Mouse (Mus musculus) Patski (cell line): ENCODE results near the gene Tesmin. TPM values are rescaled to one million over a fixed set of nuclear protein-coding genes. Genes with fewer than 3 reads are reported as not detected.

ENCODE experiments used
- ATAC-seq: fragments of 100-300 bp; one replicate; pipeline ENCODE4 v1.8.0; 2021
- CTCF ChIA-PET: fragments of 350-600 bp; sonication (Branson Sonifier 250); formaldehyde crosslinking; loops from one replicate; lab custom pipeline; 2022; ENCODE audit warnings: inconsistent platforms; lab: Charles Lee
- POLR2A ChIA-PET: fragments of 350-600 bp; sonication (Branson Sonifier 250); formaldehyde crosslinking; loops from one replicate; lab custom pipeline; 2022; ENCODE audit warnings: antibody characterized with exemption, inconsistent platforms; lab: Charles Lee
- DNase-seq: peaks from one replicate; pipeline ENCODE4 v3.0.0-alpha.2; 2011; ENCODE audit warnings: low read depth, low spot score
- H3K27me3 ChIP-seq: fragments of 371-371 bp; one replicate; pipeline ENCODE4 v1.5.1; 2021
- CTCF ChIP-seq: fragments of 100-300 bp; IDR thresholded peaks from one replicate; pipeline ENCODE4 v1.5.1; 2021
- in situ Hi-C: fragments of 300-500 bp; cut with MboI; formaldehyde crosslinking; loops from 3 replicates; pipeline ENCODE4 v1.11.1; 2018; ENCODE audit warnings: low pct_unique_long_range_greater_than_20kb, mixed read lengths
- polyA plus RNA-seq: library from polyadenylated mRNA; unstranded; gene quantifications from one replicate; pipeline ENCODE4 v1.2.3, GENCODE M21; 2021

The Tesmin gene
- polyA plus RNA-seq, result 0.64 TPM

DNA sequence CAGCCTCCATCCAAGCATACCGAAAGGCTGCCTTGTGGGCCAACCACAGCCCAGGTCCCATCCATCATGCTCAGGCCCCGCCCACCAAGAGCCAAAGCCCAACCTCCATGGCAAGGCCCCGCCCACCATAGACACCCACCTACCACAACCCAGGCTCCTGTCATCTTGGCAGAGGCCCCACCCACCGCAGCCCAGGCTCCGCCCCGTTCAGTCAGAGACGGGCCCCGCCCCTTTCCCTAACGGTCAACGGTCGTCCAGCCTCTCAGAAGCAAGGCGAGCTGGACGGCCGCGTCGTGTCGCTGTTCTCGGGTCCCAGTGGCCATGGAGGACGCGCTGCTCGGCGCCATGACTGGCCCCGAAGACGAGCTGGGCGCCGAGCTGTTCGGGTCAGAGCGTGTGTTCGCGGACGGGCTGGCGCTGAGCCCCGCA is at the start of gene Tesmin:
Gene Tesmin (plus strand): TSS at position 229 of the 429 bp plus-strand sequence.
- POLR2A ChIA-PET, result no interaction called here
- no peak for TF ChIP-seq CTCF
- CTCF ChIA-PET, result interaction anchor here (0.8 to 5.9 kb wide), 16 partner anchors 9 to 102 kb away, joined by 3 to 43 read pairs (median 5); no protein-coding TSS in a partner anchor
- no peaks in the 10 kb centered on the region for H3K27me3 ChIP-seq
- peak; percentile 82 for ATAC-seq
- in situ Hi-C loops, result no loop called here
- DNase-seq, result peak; percentile 56

DNA sequence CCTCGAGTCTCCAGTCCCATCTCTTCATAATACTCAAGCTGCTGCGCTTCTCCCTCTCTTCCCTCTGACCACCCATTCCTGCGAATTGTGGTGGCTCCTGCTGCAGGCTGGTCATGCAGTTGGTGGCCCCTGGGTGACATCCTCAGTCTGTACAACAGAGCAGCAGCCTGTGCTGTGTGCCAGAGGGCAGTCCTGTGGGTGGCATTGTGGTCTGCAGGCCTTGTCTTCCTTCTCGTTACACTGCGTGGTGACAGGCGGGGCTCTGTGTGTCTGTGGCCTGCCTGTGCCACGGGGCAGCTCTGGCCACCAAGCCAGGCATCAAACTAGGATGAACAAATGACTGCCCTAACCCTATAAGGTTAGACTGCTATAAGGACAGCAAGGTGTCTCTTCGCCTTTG is 49.5 kb upstream of the Tesmin start:
- no peaks in the 10 kb centered on the region for H3K27me3 ChIP-seq
- TF ChIP-seq CTCF, result no peak
- ChIA-PET POLR2A (no interaction called here), CTCF (interaction anchor here (1.8 to 3.2 kb wide), 2 partner anchors 12 to 15 kb away, joined by 9 to 11 read pairs; no protein-coding TSS in a partner anchor)
- no peak for ATAC-seq
- DNase-seq, result no peak
- in situ Hi-C loops, result no loop called here

DNA sequence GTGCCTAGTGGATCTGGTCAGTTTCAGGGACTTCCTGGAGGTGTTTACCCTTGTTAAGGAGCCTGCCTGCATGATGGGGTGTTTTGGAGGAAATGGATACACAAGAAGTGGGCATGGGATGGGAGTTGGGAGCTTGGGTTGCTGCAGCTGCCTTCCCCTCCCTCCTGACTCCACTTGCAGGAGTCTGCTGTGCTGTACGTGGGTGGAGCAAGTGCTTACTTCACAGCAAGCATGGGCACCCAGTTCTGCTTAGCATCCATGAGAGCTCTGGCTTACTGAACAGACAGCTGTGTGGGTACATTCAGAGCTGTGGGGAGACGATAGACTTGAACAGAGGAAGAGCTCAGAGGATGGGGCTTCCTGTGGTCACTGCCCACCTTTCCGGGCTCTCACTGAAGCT is 47.6 kb upstream of the Tesmin start:
- ATAC-seq, result no peak
- H3K27me3 ChIP-seq, result no peaks in the 10 kb centered on the region
- DNase-seq, result no peak
- CTCF ChIA-PET, result interaction anchor here (1.8 to 3.2 kb wide), 2 partner anchors 10 to 13 kb away, joined by 9 to 11 read pairs; no protein-coding TSS in a partner anchor
- POLR2A ChIA-PET, result no interaction called here
- in situ Hi-C loops, result no loop called here
- no peak for TF ChIP-seq CTCF

DNA sequence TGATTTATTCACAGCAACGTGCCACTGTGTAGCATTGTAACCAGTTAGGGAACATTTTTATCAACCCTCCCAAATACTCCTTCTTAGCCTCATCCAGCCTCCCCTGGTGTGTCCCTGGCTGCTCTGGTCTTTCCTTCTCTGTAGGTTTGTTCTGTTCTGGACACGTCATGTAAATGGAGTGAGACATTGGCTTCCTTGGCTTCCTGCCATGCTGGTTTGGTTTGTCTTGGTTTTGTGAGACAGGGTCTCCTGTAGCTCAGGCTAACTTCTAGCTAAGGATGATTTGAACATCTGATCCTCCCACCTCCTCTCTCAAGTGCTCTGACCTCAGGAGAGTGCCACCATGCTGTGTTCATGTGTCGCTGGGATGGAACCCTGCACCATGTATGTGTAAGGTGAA is 44.7 kb upstream of the Tesmin start:
- no peaks in the 10 kb centered on the region for H3K27me3 ChIP-seq
- ATAC-seq (no peak), DNase-seq (no peak)
- CTCF ChIA-PET, result interaction anchor here (1.2 to 1.7 kb wide), 3 partner anchors 8 to 10 kb away, joined by 3 to 7 read pairs (median 5); no protein-coding TSS in a partner anchor
- in situ Hi-C loops, result no loop called here
- TF ChIP-seq CTCF, result no peak
- POLR2A ChIA-PET, result no interaction called here

DNA sequence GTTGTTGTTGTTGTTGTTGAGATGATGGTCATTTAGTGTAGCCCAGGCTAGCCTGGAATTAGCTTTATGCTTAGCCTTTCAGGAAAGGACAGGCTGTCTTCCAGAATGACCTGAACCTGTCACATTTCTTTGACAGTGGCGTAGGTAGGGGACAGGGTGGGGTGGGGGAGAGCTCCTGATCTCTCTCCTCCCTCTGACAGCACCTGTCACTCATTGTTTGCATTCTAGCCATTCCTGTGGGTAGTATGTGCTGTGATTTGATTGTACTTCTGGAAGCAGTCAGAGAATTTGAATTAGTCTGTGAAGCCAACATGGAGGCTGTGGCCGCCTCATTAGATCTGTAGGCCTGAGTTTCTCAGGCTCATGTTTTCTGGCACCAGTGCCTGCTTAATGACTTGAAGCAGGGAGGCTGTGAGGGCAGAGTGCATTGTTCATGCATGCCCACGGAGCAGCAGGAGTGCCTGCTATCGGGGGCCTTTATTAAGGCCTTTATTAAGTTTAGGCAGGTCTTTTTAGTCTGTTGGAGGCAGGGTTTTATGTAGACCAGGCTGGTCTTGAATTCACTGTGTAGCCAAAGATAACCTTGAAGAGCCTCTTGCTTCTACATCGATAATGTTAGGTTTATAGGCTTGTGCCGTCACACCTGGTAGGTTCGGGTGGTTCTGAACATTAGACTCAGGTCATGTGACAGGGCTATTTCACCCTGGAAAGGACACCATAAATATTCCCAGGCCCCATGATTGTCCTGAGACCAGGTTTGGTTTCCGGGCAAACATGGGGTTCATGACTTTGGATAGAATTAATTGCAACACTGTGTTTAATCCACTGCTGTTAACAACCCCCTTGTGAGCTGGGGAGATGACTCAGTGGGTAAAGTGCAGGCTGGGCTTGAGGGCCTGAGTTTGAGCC is 43.8 kb upstream of the Tesmin start:
- DNase-seq (peak; percentile 68), ATAC-seq (peak; percentile 77)
- in situ Hi-C loops, result no loop called here
- ChIA-PET CTCF (no interaction called here), POLR2A (no interaction called here)
- no peak for TF ChIP-seq CTCF
- H3K27me3 ChIP-seq, result no peaks in the 10 kb centered on the region

DNA sequence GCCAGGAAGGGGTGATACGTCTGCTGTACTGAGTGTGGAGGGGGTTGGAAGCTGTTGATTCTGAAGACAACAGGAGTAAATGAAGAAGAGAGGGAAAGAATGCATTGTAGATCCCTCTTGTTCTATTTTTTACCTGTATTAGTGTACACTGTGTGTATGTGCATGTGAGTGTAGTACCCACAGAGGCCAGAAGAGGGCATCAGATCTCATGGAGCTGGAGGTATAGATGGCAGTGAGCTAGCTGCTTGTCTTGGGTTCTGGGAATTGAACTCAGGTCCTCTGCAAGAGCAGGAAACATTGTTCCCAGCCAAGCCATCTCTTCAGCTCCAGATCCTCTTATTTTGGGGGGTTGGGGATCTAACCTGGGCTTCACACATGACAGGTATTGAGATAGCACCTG is 40.9 kb upstream of the Tesmin start:
- ATAC-seq (no peak), DNase-seq (no peak)
- no peaks in the 10 kb centered on the region for H3K27me3 ChIP-seq
- POLR2A ChIA-PET, result no interaction called here
- CTCF ChIA-PET, result interaction anchor here (1.2 to 2.3 kb wide), 3 partner anchors 10 to 13 kb away, joined by 3 to 6 read pairs (median 3); no protein-coding TSS in a partner anchor
- no peak for TF ChIP-seq CTCF
- in situ Hi-C loops, result no loop called here

DNA sequence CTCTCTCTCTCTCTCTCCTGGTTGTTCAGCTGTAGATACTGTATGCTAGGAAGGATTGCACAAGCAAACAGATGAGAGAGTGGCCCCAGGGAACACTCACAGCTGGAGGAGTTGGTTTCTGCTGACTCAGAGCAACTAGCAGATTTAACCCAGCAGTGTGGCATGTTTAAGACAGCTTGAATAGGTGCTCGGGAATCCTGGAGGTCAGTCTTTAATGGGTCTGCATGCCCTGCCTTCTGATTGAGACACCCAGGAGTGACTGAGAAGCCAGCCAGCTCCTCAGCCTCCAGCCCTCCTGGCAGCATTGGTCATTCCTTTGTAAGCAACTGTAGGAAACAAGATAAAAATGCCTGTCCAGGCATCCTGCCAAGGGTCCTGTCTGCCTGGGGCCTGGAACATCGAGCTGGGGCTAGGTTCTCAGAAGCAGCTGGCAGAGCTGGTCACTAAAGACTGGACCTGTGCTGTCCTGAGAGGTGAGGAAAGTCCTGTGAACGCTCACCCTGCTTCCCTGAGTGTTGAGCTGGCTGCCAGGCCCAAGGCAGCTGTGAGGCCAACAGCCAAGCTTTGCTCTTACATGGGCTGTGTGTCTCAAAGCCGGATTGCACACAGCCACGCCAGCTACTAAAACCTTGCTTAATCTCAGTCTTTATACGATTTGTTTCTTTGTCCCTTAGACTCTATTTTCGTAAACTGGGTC is 35.1 kb upstream of the Tesmin start:
- no peak for TF ChIP-seq CTCF
- peak; percentile 97 for ATAC-seq
- in situ Hi-C loops, result no loop called here
- CTCF ChIA-PET, result interaction anchor here (0.7 to 2.1 kb wide), 7 partner anchors 10 to 66 kb away, joined by 3 to 9 read pairs (median 3); no protein-coding TSS in a partner anchor
- peak; percentile 98 for DNase-seq
- POLR2A ChIA-PET, result interaction anchor here (1.4 kb wide), 1 partner anchor 28 kb away, joined by 4 read pairs; no protein-coding TSS in a partner anchor
- no peaks in the 10 kb centered on the region for H3K27me3 ChIP-seq

DNA sequence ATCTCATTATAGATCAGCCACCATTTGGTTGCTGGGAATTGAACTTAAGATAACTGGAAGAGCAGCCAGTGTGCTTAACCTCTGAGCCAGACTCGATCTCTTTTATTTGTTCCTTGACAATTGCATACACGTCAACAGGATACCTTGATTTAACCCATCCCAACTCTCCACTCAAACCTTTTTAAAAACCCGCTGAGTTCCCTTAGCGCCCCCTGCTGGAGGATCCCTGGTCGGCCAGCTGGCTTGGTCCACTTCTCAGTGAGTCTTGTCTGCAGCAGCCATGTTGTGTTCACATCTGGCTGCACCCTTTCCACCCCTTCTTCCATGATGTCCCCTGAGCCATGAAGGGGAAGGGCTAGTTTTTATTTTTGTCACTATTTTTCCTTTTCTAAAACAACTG is 33.6 kb upstream of the Tesmin start:
- no peaks in the 10 kb centered on the region for H3K27me3 ChIP-seq
- CTCF ChIA-PET, result interaction anchor here (1.1 kb wide), 1 partner anchor 17 kb away, joined by 3 read pairs; no protein-coding TSS in a partner anchor
- in situ Hi-C loops, result loop anchor here (5.0 kb wide), 1 partner anchor 63 kb away; no protein-coding TSS in a partner anchor
- POLR2A ChIA-PET, result no interaction called here
- TF ChIP-seq CTCF, result peak; percentile 64
- DNase-seq, result no peak
- no peak for ATAC-seq

DNA sequence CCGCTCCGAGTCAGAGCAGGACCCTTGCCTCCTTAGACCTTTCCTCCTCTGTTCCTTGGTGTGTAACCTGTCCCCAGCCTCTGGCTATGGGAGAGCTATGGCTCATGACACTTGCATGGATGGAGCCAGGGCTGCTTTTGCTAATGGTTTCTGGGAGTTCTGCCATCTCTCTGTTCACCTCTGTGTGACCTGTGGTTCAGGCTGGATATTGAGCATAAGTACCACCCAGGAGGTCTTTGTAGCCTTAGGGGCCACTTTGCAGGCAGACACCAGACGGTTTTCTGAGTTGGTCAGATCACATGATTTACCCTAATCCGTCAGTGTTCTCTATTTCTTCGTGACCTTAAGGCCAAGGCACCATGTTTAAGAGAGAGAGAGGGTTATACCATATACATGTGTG is 32.1 kb upstream of the Tesmin start:
- DNase-seq, result peak; percentile 86
- POLR2A ChIA-PET, result no interaction called here
- TF ChIP-seq CTCF, result no peak
- no peaks in the 10 kb centered on the region for H3K27me3 ChIP-seq
- CTCF ChIA-PET, result interaction anchor here (0.9 to 1.6 kb wide), 3 partner anchors 8 to 30 kb away, joined by 3 to 5 read pairs (median 4); no protein-coding TSS in a partner anchor
- in situ Hi-C loops, result loop anchor here (5.0 kb wide), 1 partner anchor 64 kb away; no protein-coding TSS in a partner anchor
- ATAC-seq, result peak; percentile 11

DNA sequence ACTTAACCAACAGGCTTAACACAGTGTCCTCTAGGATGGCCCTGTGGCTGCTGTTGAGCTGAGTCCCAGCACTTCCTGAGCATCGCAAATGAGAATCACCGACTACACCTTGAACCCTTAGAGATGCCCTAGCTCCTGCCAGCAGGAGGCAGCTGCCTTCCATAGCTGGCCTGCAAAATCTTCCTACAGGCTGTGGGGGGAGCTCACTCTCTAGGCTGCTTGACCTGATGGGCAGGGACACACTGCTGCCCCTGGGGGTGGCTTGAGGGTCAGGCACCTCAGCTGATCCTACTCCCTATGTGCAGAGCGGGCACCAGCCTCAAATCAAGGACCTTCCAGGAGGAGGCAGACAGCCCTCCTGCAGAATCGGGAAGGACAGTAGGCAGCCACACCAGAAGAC is 31.0 kb upstream of the Tesmin start:
- CTCF ChIA-PET, result interaction anchor here (0.9 to 1.7 kb wide), 5 partner anchors 10 to 35 kb away, joined by 3 to 6 read pairs (median 4); partner anchors contain the start of gene Cpt1a
- no peak for DNase-seq
- POLR2A ChIA-PET, result interaction anchor here (0.8 kb wide), 2 partner anchors 11 to 25 kb away, joined by 3 to 4 read pairs; no protein-coding TSS in a partner anchor
- in situ Hi-C loops, result loop anchor here (5.0 kb wide), 1 partner anchor 65 kb away; no protein-coding TSS in a partner anchor
- no peak for ATAC-seq
- peak; percentile 21 for TF ChIP-seq CTCF
- no peaks in the 10 kb centered on the region for H3K27me3 ChIP-seq
